Mouse (Mus musculus) testis, postnatal 10 days (tissue): ENCODE measurements around the gene Ccm2.
"Not testable (repeated sequence)": the region's sequence is repeated elsewhere in the genome, so short reads cannot be mapped to it uniquely, and the experiment has no call there.

ENCODE experiments used
- DNase-seq: peaks from one replicate; pipeline ENCODE4 v3.0.0; 2021; ENCODE audit warnings: low spot score

Gene Ccm2

DNA sequence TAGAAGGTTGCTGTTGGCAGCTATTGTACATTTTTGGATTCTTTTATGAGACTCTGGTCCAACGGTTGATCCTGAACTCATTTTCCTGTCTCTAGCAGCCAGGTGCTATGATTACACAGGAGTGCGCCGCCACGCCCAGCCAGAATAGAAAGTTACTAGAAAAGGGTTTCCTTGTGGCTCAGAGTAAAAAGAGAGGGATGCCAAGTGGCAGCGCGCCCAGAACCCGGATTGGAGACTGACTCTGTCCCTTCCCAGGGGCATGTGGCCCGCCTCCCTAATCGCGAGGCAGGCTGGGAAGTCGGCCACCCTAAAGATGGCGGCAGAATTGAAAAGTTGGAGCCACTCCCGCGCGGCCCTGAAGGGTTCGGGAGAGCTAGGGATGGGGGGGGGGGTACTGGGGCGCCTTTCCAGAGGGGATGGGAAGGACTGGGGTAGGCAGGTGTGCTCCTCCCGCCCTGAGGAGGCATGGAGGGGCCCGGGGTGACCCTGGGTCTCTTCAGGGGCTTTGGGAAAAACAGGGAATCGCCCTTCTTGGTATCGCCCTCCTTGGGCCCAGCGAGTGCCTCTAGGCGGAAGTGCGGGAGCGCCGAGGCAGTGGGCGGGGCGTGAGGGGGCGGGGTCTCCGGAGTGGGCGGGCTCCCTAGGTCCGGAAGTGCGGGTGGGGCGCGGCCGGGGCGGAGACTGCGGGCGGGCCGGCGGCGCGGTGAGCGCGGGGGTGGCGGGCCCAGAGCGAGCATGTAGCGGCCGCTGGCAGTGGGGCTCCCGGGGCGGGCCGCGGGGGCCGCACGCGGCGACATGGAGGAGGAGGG lies at the start of gene Ccm2:
Gene Ccm2 (plus strand): TSS at position 683 of the 809 bp plus-strand sequence.
- DNase-seq: peak; percentile 99

DNA sequence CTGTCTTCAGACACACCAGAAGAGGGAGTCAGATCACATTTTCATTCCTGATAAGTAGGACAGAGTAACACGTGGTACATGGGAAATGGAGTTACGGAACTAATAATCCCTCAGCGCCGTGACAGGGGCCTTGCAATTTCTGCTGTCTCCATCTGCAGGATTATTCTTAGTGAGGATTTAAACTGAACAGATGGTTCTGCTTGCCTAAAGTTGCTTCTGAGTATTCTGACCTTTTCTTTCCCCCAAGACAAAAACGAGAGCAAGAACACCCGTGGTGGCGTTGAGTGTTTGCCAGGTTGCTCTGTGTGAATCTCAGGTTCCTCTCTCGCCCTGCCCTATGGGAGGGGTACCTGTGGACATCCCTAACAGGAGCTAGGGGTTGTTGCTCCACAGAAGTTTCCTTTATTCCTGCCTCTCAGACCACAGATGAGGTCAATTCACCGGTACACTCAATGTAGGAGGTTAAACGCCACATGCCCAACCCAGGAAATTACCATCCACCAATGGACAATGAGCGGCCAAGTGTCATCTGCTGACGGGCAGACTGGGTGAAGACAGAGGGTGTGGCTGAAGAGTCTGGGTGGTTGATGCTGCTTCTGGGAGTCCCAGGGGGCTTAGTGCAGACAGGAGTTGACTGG lies 49.3 kb upstream of the Ccm2 start:
- no peak for DNase-seq

DNA sequence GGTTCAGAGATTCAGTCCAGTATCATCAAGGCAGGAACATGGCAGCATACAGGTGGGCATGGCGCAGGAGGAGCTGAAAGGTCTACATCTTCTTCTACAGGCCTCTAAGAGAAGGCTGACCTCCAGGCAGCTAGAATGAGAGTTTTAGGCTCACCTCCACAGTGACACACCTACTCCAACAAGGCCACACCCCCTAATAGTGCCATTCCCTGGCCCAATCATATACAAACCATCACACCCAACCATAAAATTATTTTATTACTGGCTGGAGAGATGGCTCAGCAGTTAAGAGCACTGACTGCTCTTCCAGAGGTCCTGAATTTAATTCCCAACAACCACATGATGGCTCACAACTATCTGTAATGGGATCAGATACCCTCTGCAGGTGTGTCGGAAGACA lies 44.2 kb upstream of the Ccm2 start:
- DNase-seq: no peak

DNA sequence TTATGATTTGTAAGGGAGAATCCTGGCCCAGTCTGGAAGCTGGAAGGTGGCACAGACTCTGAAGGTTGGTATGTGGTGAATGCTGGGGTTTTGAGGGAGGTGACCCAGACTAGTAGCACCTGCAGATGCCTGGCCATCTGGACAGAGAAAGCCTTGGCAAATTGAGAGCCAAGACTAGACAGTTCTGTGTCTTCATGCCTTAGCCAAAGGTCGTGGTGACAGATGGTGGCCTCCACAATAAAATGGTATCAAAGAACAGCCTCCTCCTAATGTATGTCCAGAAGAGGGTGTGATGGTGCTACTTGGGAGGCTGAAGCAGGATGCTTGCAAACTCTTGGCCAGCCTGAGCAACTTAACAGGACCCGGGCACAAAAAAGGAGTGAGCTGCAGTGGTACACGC lies 42.5 kb upstream of the Ccm2 start:
- DNase-seq: no peak

DNA sequence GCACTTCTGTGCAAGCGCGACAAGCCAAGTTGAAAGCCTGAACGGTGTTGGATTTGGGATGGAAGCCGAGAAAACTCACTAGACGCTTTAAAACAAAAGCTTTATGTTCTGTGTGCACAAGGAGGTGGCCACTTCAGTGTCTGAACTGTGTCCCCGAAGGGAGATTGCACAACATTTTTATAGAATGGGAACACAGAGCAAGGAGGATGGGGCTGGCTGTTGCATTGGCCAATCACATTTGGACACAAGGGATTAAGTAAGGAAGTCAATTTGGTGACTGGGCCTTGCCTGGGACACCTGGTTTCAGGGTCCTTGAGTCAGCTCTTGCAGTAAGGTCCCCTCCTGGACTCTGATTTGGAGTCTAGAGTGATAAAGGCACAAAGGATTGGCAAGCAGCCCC lies 42.0 kb upstream of the Ccm2 start:
- no peak for DNase-seq

DNA sequence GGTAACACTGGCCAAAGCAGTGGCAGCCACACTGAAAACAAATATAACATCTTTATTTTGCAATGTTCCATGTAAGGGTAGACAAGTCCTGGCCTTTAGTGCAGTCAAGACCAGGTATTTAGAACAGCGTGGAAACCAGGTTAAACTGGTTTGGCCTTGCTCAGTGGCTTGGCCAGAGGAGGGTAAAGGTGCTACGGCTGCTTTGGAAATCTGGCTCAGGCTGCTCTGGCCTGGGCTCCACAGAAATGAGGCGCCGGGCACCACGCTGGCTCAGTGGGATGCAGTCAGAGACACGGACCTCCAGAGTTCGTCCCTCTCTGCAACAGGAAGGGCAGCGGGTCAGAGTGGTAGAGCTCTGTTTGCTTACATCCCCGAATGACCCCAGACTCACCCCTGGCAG lies 40.2 kb upstream of the Ccm2 start:
- DNase-seq: no peak

DNA sequence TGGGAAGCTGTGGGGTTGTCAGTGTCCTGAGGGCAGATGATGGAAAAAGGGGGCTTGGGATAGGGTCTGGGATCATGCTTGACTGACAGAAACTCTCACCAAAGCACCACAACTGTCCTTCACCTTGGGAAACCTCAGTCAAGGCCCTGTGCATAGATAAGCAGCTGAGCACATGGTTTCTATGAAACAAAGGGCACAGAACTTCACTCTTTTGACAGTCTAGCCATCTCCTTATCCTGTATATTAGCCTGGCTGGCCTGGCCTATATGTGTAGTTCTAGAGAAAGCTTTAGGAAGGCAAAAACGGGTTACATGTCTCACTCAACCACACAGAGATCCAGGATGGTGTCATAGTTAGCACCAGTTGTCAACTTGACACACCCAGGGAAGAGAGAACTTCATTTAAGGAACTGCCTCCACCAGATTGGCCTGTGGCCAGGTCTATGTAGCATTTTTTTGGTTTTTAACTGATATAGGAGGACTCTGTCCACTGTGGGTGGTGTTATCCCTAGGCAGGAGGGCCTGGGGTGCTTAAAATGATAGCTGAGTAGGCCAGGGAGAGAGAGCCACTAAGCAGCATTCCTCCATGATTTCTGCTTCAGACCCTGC lies 38.3 kb upstream of the Ccm2 start:
- no peak for DNase-seq

DNA sequence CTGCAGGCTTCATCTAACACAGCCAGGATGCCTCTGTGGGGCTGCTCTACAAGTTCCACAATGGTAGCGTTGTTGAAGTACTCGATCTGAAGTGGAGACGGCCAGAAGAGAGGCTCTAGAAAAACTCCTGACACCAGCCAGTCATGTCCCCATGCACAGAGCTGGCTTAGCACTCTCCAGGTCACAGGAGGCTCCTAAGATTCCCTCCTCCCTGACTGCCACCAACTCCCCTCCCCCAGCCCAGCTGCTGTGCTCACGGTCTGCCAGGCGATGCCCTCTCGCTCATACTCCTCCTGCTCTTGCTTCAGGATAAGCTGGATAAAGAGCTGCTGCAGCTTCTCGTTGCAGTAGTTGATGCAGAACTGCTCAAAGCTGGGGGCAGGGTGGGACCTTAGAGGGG lies 31.9 kb upstream of the Ccm2 start:
- no peak for DNase-seq

GRCm38 (mm10) chr11:6519491-6520033 lies 27.1 kb upstream of the Ccm2 start:
- no peak for DNase-seq

GRCm38 (mm10) chr11:6520507-6521173 lies 26.0 kb upstream of the Ccm2 start, which contains the start of gene Myo1g:
TSS of gene Myo1g (minus strand) at chr11:6520965.
- no peak for DNase-seq

- DNase-seq: no peak
Observed at GRCm38 (mm10) chr11:6522782-6523525, 23.7 kb upstream of the Ccm2 start.

DNA sequence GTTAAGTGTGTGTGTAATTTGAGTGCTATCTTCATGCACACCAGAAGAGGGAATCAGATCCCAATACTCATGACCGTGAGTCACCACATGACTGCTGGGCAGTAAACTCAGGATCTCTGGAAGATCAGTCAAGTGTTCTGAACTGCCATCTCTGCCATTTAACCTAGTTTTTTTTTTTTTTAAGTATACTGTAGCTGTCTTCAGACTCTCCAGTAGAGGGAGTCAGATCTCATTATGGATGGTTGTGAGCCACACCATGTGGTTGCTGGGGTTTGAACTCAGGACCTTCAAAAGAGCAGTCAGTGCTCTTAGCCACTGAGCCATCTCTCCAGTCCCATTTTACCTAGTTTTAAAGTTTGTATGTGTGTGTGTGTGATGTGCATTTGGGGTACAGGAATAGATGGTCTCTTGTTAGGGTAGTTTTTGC lies 23.0 kb upstream of the Ccm2 start:
- no peak for DNase-seq

GRCm38 (mm10) chr11:6524165-6524879 lies 22.4 kb upstream of the Ccm2 start:
- no peak for DNase-seq

DNA sequence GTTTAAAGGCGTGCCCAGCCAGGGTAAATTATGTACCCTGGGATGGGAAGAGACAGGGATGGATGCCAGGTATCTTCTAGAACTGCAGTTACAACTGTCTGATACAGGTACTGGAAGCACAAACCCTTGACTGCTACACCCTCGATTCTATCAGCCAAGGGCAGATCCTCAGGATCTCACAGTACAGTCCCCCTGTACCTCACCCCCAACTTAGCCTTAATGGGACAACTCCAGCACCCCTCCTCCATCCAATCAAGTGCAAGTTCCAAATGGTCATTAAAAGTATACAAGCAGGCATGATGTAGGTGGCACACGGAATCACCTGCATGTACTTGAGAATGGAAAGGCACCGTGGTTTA lies 21.8 kb upstream of the Ccm2 start:
- no peak for DNase-seq

- DNase-seq: no peak
Observed at GRCm38 (mm10) chr11:6525241-6525640, 21.4 kb upstream of the Ccm2 start.

DNA sequence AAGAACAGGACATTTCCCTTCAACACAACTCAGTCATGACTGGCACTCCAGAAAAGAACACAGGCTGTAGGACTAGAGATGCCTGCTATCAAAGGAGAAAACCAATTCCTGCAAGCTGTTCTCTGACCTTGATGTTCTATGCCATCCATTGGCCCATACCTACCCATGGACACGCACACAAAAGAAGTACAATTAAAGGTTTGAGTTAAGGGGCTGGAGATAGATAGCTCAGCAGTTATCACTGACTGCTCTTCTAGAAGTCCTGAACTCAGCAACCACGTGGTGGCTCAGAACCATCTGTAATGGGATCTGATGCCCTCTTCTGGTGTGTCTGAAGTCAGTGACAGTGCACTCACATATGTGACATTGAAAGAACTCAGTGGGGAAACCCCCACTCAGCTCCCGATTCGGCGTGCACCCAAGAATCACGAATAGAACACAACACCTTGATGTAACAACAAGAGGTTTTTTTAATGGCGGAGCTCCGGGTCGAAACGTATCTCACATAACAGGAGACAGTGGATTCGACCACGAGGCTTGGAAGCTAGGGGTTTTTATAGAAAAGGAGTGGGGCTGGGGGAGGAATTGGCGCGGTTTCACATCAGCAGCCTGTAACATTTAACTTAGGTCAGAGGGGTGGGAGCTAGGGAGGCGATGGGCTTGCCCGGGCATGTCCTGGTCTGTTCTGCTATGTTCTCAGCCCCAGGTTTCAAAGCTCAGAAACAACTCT lies 20.0 kb upstream of the Ccm2 start:
- DNase-seq: not testable (repeated sequence)

DNA sequence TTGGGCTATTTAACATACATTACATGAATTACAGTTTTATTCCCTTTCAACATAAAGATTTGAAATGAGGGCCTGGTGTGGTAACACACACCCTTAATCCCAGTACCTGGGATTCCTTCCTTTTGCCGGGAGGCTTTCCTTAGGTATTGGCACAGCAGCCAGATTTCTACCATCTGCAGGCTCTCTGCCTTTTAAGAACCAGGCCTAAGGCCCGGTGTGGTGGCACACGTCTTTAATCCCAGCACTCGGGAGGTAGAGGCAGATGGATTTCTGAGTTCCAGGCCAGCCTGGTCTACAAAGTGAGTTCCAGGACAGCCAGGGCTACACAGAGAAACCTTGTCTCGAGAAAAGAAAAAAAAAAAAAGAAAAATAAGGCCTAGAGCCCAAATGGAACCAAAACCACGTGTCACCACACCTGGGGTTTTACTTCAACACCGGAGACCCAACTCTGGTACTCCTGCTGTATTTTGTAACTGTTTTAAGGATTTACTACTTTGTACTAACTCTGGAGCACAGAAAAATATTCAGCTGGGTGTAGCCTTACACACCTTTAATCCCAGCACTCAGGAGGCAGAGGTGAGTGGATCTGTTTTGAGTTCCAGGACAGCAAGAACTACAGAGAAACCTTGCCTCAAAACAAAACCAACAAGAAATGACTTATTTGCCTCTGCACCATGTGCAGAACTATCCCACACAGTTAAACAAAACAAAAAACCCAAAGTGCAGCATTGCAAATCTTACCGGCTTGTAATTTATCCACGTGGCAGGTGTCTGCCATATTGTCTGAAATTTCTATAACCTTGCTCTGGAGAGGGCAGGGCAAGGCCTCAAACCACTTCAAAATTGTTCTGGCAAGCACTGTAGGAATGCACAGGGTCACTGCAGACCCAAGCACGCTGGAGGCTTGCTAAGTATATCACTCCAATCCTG lies 19.2 kb upstream of the Ccm2 start:
- no peak for DNase-seq

DNA sequence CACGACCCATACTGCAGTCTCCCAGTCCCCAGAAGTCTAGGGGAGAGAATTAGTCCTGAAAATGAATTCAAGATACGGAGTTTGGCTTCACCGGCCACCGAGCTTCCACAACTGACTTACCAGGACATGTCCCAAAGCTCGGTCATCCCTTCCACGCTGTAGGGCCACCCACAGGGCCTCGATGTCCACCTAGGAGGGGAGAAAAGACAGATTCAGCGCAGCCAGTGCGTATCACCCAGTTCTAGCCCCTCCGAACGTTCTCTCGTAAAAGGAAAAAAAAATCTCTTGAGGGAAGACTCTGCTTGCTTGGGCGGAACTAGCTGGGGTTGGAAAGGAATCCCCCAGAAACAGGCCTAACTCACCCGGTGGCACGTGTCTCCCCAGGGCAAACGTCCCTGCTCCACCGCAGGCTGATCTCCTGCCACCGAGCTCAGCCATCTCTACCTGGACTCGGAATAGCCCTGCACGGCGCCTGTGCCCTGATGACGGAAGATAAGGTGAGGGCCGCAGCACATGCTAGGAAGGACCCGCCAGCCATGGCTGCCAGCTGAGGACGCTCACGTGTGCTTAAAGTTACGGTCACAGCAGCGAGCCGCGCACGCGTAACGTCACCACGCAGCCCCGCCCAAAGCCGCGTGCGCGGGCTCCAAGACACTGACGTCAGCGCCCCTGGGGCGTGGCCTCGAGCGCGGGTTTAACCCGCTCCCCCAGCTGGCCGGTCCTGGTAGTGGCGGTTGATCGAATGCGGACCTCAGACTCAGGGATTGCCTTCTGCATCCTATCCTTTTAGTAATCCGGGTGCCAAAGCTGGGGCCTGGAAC lies 18.3 kb upstream of the Ccm2 start:
- DNase-seq: peak; percentile 100
